In genomic region chr15:11994921-11995814, GRCm38 (mm10) we compare ENCODE assay signal across 8 mouse cellular contexts. TPM values are rescaled to one million over a fixed set of nuclear protein-coding genes. Genes with fewer than 3 reads are reported as not detected.
DNase-seq lines count a peak whose midpoint lies in the region; ATAC-seq and TF ChIP-seq lines count a peak whose summit lies in the region.

No protein-coding gene starts in this region.

- peak overlapping the region; percentile 95 for H3K9ac ChIP-seq in forebrain, postnatal 0 days
- peak overlapping the region; percentile 98 for H3K9ac ChIP-seq in hindbrain, embryonic 13.5 days
- peak overlapping the region; percentile 99 for H3K9ac ChIP-seq in liver, embryonic 11.5 days (ENCODE audit: low read depth, low read length)

- no peak for TF ChIP-seq CTCF in forebrain, postnatal 0 days (IDR thresholded peaks at IDR 0.05; ENCODE audit: low read depth)

- peak; percentile 73 for ATAC-seq in forebrain, postnatal 0 days
- ATAC-seq in hindbrain, embryonic 13.5 days (ENCODE audit: low FRiP score): peak; percentile 85
- peak; percentile 73 for ATAC-seq in liver, embryonic 11.5 days (replicated peaks; ENCODE audit: low FRiP score)

- 3% methylated on average over 71 of the region's 71 CpGs for WGBS in forebrain, postnatal 0 days
- under 1% methylated on average over 69 of the region's 71 CpGs for WGBS in hindbrain, embryonic 13.5 days
- 1% methylated on average over 64 of the region's 71 CpGs for WGBS in liver, embryonic 11.5 days

- H3K4me3 ChIP-seq in forebrain, postnatal 0 days (ENCODE audit: low read depth, low read length): peak overlapping the region; percentile 98
- peak overlapping the region; percentile 99 for H3K4me3 ChIP-seq in hindbrain, embryonic 13.5 days
- peak overlapping the region; percentile 98 for H3K4me3 ChIP-seq in liver, embryonic 11.5 days (ENCODE audit: low read depth, low read length)
- H3K4me3 ChIP-seq in myocyte: peak overlapping the region; percentile 70

- no peaks in the 10 kb centered on the region for H3K27me3 ChIP-seq in forebrain, postnatal 0 days (ENCODE audit: insufficient read depth, low read length)
- no peaks in the 10 kb centered on the region for H3K27me3 ChIP-seq in hindbrain, embryonic 13.5 days
- no peaks in the 10 kb centered on the region for H3K27me3 ChIP-seq in liver, embryonic 11.5 days (replicated peaks; ENCODE audit: control insufficient read depth, insufficient read depth, low read length)
- no peaks in the 10 kb centered on the region for H3K27me3 ChIP-seq in myocyte (ENCODE audit: control insufficient read depth, insufficient read depth, insufficient read length)

- peak overlapping the region; percentile 78 for H3K4me2 ChIP-seq in forebrain, postnatal 0 days (ENCODE audit: low read depth)
- H3K4me2 ChIP-seq in hindbrain, embryonic 13.5 days: peak overlapping the region; percentile 86
- H3K4me2 ChIP-seq in liver, embryonic 11.5 days: peak overlapping the region; percentile 81
- peak overlapping the region; percentile 93 for H3K4me2 ChIP-seq in myocyte (ENCODE audit: low read depth)

- DNase-seq in layer of hippocampus, postnatal 10 days (ENCODE audit: low spot score in 2 of 2): peak; percentile 65 to 74
- no peak for DNase-seq in layer of hippocampus, adult 8-10 months (ENCODE audit: low spot score in 2 of 2)
- peak; percentile 61 for DNase-seq in cerebellum, adult 11-12 months
- peak; percentile 52 for DNase-seq in forebrain, postnatal 0 days
- peak; percentile 77 for DNase-seq in liver, embryonic 11.5 days (ENCODE audit: low spot score)
- peak; percentile 83 for DNase-seq in testis, postnatal 10 days (ENCODE audit: low spot score)

- no peaks in the 10 kb centered on the region for H3K9me3 ChIP-seq in forebrain, postnatal 0 days (ENCODE audit: low read length)
- no peaks in the 10 kb centered on the region for H3K9me3 ChIP-seq in hindbrain, embryonic 13.5 days
- no peaks in the 10 kb centered on the region for H3K9me3 ChIP-seq in liver, embryonic 11.5 days (ENCODE audit: control insufficient read depth, low read length)

- peaks cover 11% of the 10 kb centered on the region for H3K36me3 ChIP-seq in forebrain, postnatal 0 days (ENCODE audit: insufficient read depth)
- peaks cover 19% of the 10 kb centered on the region for H3K36me3 ChIP-seq in hindbrain, embryonic 13.5 days
- H3K36me3 ChIP-seq in liver, embryonic 11.5 days (ENCODE audit: control insufficient read depth, insufficient read depth, low read length): peaks cover 2% of the 10 kb centered on the region; the same call in 1 of the 2 replicates
- H3K36me3 ChIP-seq in myocyte (ENCODE audit: control insufficient read depth, insufficient read depth): peaks cover 29% of the 10 kb centered on the region

- TF ChIP-seq POLR2A in myocyte (IDR thresholded peaks at IDR 0.05; ENCODE audit: insufficient read length, low read depth): no peak

- peak overlapping the region; percentile 26 for H3ac ChIP-seq in myocyte (ENCODE audit: control insufficient read depth, insufficient read length)

- peaks cover 13% of the 10 kb centered on the region; the same call in 1 of the 2 replicates for H3K4me1 ChIP-seq in forebrain, postnatal 0 days (ENCODE audit: insufficient read depth)
- H3K4me1 ChIP-seq in hindbrain, embryonic 13.5 days (replicated peaks): peaks cover 31% of the 10 kb centered on the region
- peaks cover 2% of the 10 kb centered on the region; the same call in 1 of the 2 replicates for H3K4me1 ChIP-seq in liver, embryonic 11.5 days (replicated peaks; ENCODE audit: control insufficient read depth, insufficient read depth, low read length)

- peak overlapping the region; percentile 86 for H3K27ac ChIP-seq in forebrain, postnatal 0 days (ENCODE audit: low read depth, low read length)
- H3K27ac ChIP-seq in hindbrain, embryonic 13.5 days: peak overlapping the region; percentile 90
- peak overlapping the region; percentile 88 for H3K27ac ChIP-seq in liver, embryonic 11.5 days (ENCODE audit: low read depth, low read length)

- H3K79me2 ChIP-seq in myocyte (ENCODE audit: control insufficient read depth, insufficient read depth): peaks cover 30% of the 10 kb centered on the region

TF ChIP-seq in myocyte, 11 proteins besides CTCF, POLR2A, EP300 and RAD21:
- TF ChIP-seq E2F4 (IDR thresholded peaks at IDR 0.05; ENCODE audit: insufficient read depth) (no peak), REST (IDR thresholded peaks at IDR 0.05; ENCODE audit: insufficient read depth, insufficient read length) (no peak), MYOD1 (IDR thresholded peaks at IDR 0.05; ENCODE audit: control insufficient read depth in 1 of 3, insufficient read length in 2 of 3, low read depth in 2 of 3) (no peak), MAX (IDR thresholded peaks at IDR 0.05; ENCODE audit: low read depth) (no peak), POLR2AphosphoS2 (IDR thresholded peaks at IDR 0.05; ENCODE audit: insufficient read length, low read depth) (no peak), CEBPB (IDR thresholded peaks at IDR 0.05; ENCODE audit: insufficient read depth, poor library complexity, severe bottlenecking) (no peak), USF1 (IDR thresholded peaks at IDR 0.05; ENCODE audit: low read depth) (no peak)

RNA-seq across cellular contexts. Expression of gene Sub1, which starts 1.6 kb away (rescaled TPM):
- 100 to 1,000 TPM; 338 to 348 TPM for total RNA-seq in layer of hippocampus, postnatal 10 days (2021)
- 100 to 1,000 TPM; 264 to 299 (median 284) TPM for total RNA-seq in layer of hippocampus, adult 8-10 months (2022)
- 187 TPM in 2 replicates for total RNA-seq in forebrain, postnatal 0 days (2014; rRNA removed)
- polyA plus RNA-seq in forebrain, postnatal 0 days (2015; fragmentation: Nextera tagmentation; extraction: Ambion mirVana): 618 and 740 TPM in 2 replicates
- 618 and 623 TPM in 2 replicates for polyA plus RNA-seq in hindbrain, embryonic 13.5 days (2015; fragmentation: Nextera tagmentation; extraction: Ambion mirVana)
- 723 and 790 TPM in 2 replicates for polyA plus RNA-seq in liver, embryonic 11.5 days (2014; fragmentation: Nextera tagmentation; extraction: Ambion mirVana)
- polyA plus RNA-seq in myocyte (2012; fragmentation: generic; extraction: Trizol): 156 TPM

Comparison
In these comparisons a context has a peak if more than half of its experiments do, and no peak if none do; other contexts are left out.
1. DNase-seq: peak in layer of hippocampus, postnatal 10 days (2 of 2), cerebellum, adult 11-12 months (single experiment), forebrain, postnatal 0 days (single experiment), liver, embryonic 11.5 days (single experiment) and testis, postnatal 10 days (single experiment); none in layer of hippocampus, adult 8-10 months (0 of 2).
2. Peak in every context shown above with its lines, with median percentiles within 50 percentile points of each other: ATAC-seq, H3K27ac ChIP-seq, H3K4me2 ChIP-seq, H3K4me3 ChIP-seq and H3K9ac ChIP-seq.